In genomic region chr2:29737209-29737925, GRCm38 (mm10) we compare ENCODE assay signal across 41 mouse cellular contexts. TPM values are rescaled to one million over a fixed set of nuclear protein-coding genes. Genes with fewer than 3 reads are reported as not detected.
DNase-seq lines count a peak whose midpoint lies in the region; ATAC-seq and TF ChIP-seq lines count a peak whose summit lies in the region.
"Had no signal": no experiment of that assay in that cellular context is flagged by ENCODE, and none has a peak within 500 bp of the region (broad histone marks: within the 10 kb centered on the region; RNA-seq: fewer than 3 reads in every experiment).

No protein-coding gene starts in this region.

- TF ChIP-seq CTCF in liver, postnatal 0 days (IDR thresholded peaks at IDR 0.05; ENCODE audit: low read depth), result no peak

- peak overlapping the region; percentile 41 for H3K9ac ChIP-seq in heart, embryonic 13.5 days
- H3K9ac ChIP-seq in liver, postnatal 0 days (replicated peaks), result peak overlapping the region; percentile 11; the same call in 1 of the 2 replicates
- H3K9ac ChIP-seq: forebrain, postnatal 0 days; hindbrain, embryonic 13.5 days; liver, embryonic 14.5 days; neural tube, embryonic 12.5 days had no signal

- DNase-seq in heart, adult 11 months, result peak; percentile 93
- no peak for DNase-seq in heart, adult 9 months (ENCODE audit: low spot score in 2 of 2)
- no peak for DNase-seq in heart, postnatal 25 days (ENCODE audit: low spot score)
- DNase-seq in heart, postnatal 10 days, result peak; percentile 53
- no peak for DNase-seq in liver, postnatal 0 days
- DNase-seq in kidney, adult 11 months, result no peak
- no peak for DNase-seq in right cerebral cortex, adult 18-20 months
- DNase-seq: adrenal gland, adult 2 months; adrenal gland, postnatal 36 days; cerebellum, adult 18-20 months; cerebellum, postnatal 10 days; forebrain, postnatal 0 days; gastrocnemius, postnatal 10 days; kidney, adult 9 months; kidney, postnatal 10 days; lung, postnatal 36 days; thymus, adult 18-20 months; thymus, postnatal 25 days had no signal

- intact Hi-C loops in heart, postnatal 25 days (cut with DNase I), result no loop called here
- intact Hi-C loops in heart, postnatal 10 days (cut with DNase I), result no loop called here

- no peak overlapping the region for H3K4me3 ChIP-seq in heart, embryonic 13.5 days
- no peak overlapping the region for H3K4me3 ChIP-seq in liver, postnatal 0 days (ENCODE audit: low read depth, low read length)
- H3K4me3 ChIP-seq: erythroblast, embryonic 14.5 days; hindbrain, embryonic 13.5 days; neural tube, embryonic 12.5 days had no signal

- peaks cover 12% of the 10 kb centered on the region for H3K4me1 ChIP-seq in heart, embryonic 13.5 days
- H3K4me1 ChIP-seq in liver, postnatal 0 days (ENCODE audit: insufficient read depth), result peaks cover 17% of the 10 kb centered on the region
- H3K4me1 ChIP-seq: hindbrain, embryonic 13.5 days; neural tube, embryonic 12.5 days had no signal

- H3K27me3 ChIP-seq in heart, embryonic 13.5 days (replicated peaks), result no peaks in the 10 kb centered on the region
- no peaks in the 10 kb centered on the region for H3K27me3 ChIP-seq in liver, postnatal 0 days (ENCODE audit: insufficient read depth, low read length)
- H3K27me3 ChIP-seq: CH12.LX; hindbrain, embryonic 13.5 days; neural tube, embryonic 12.5 days had no signal

- H3K36me3 ChIP-seq in heart, embryonic 13.5 days, result peaks cover 81% of the 10 kb centered on the region
- peaks cover 42% of the 10 kb centered on the region for H3K36me3 ChIP-seq in liver, postnatal 0 days (replicated peaks; ENCODE audit: insufficient read depth, low read length)

- H3K9me3 ChIP-seq in heart, embryonic 13.5 days, result no peaks in the 10 kb centered on the region
- no peaks in the 10 kb centered on the region for H3K9me3 ChIP-seq in liver, postnatal 0 days (ENCODE audit: low read length)
- H3K9me3 ChIP-seq: hindbrain, embryonic 13.5 days; neural tube, embryonic 12.5 days had no signal

- peak overlapping the region; percentile 72 for H3K27ac ChIP-seq in heart, embryonic 13.5 days (replicated peaks)
- peak overlapping the region; percentile 71 for H3K27ac ChIP-seq in liver, postnatal 0 days (ENCODE audit: low read depth)
- H3K27ac ChIP-seq: hindbrain, embryonic 13.5 days; liver, embryonic 14.5 days; neural tube, embryonic 12.5 days had no signal

- no peak for TF ChIP-seq EP300 in liver, postnatal 0 days (IDR thresholded peaks at IDR 0.05; ENCODE audit: low read depth)

- WGBS in heart, embryonic 13.5 days, result 72% methylated on average over 12 of the region's 12 CpGs
- 71% methylated on average over 12 of the region's 12 CpGs for WGBS in liver, postnatal 0 days (ENCODE audit: insufficient replicate concordance)

- H3K4me2 ChIP-seq in heart, embryonic 13.5 days, result no peak overlapping the region
- H3K4me2 ChIP-seq in liver, postnatal 0 days (ENCODE audit: low read depth, low read length), result no peak overlapping the region
- H3K4me2 ChIP-seq: hindbrain, embryonic 13.5 days; midbrain, embryonic 11.5 days; neural tube, embryonic 12.5 days had no signal

- no peak for ATAC-seq in heart, embryonic 13.5 days (ENCODE audit: extremely low read depth, insufficient number of reproducible peaks, low FRiP score, low TSS enrichment)
- peak; percentile 65 for ATAC-seq in liver, postnatal 0 days
- ATAC-seq: activated CD4-positive, CD25-positive, alpha-beta regulatory T cell, adult 4 months; forebrain, postnatal 0 days; intestine, embryonic 16.5 days; midbrain, embryonic 16.5 days had no signal

RNA-seq across cellular contexts. Expression of gene Gm13420, which starts 14.1 kb away (rescaled TPM):
- 0.18 TPM in 1 of 2 replicates, not detected in the other for polyA plus RNA-seq in heart, embryonic 13.5 days (2015; fragmentation: Nextera tagmentation; extraction: Ambion mirVana)
- not detected for total RNA-seq in heart, postnatal 25 days (2021)
- total RNA-seq in heart, postnatal 10 days (2021), result not detected
- polyA plus RNA-seq in liver, postnatal 0 days (2015; fragmentation: Nextera tagmentation; extraction: Ambion mirVana), result 0.13 and 0.19 TPM in 2 replicates
- total RNA-seq: adrenal gland, adult 2 months; adrenal gland, postnatal 36 days; CH12.LX; common myeloid progenitor, adult 5-6 weeks; gastrocnemius, postnatal 10 days; granulocyte monocyte progenitor cell, adult 5-6 weeks; megakaryocyte, adult 5-6 weeks had no signal
- polyA plus RNA-seq: adrenal gland, adult 2 months; C2C12; embryonic facial prominence, embryonic 14.5 days; erythroblast, embryonic 14.5 days; forebrain, embryonic 11.5 days; hindbrain, embryonic 13.5 days; limb, embryonic 11.5 days; midbrain, embryonic 11.5 days; neural tube, embryonic 12.5 days had no signal

RNA-seq across cellular contexts. Expression of gene Gm13547, which starts 21.7 kb away (rescaled TPM):
- polyA plus RNA-seq in heart, embryonic 13.5 days (2015; fragmentation: Nextera tagmentation; extraction: Ambion mirVana), result not detected in 2 replicates
- total RNA-seq in heart, postnatal 25 days (2021), result not detected
- not detected for total RNA-seq in heart, postnatal 10 days (2021)
- polyA plus RNA-seq in liver, postnatal 0 days (2015; fragmentation: Nextera tagmentation; extraction: Ambion mirVana), result not detected in 2 replicates
- total RNA-seq: adrenal gland, adult 2 months; adrenal gland, postnatal 36 days; CH12.LX; common myeloid progenitor, adult 5-6 weeks; ES-E14; forebrain, postnatal 0 days; gastrocnemius, postnatal 10 days; granulocyte monocyte progenitor cell, adult 5-6 weeks; left cerebral cortex, postnatal 14 days; megakaryocyte, adult 5-6 weeks had no signal
- polyA plus RNA-seq: activated CD4-positive, CD25-positive, alpha-beta regulatory T cell, adult 4 months; adrenal gland, adult 2 months; brain, embryonic 14.5 days; C2C12; embryonic facial prominence, embryonic 14.5 days; erythroblast, embryonic 14.5 days; forebrain, embryonic 11.5 days; forebrain, postnatal 0 days; hindbrain, embryonic 13.5 days; intestine, embryonic 16.5 days; large intestine, adult 2 months; limb, embryonic 11.5 days; liver, embryonic 14.5 days; lung, embryonic 16.5 days; midbrain, embryonic 11.5 days; midbrain, embryonic 16.5 days; stomach, embryonic 16.5 days had no signal

RNA-seq across cellular contexts. Expression of gene Coq4, which starts 49.9 kb away (rescaled TPM):
- 24.6 and 26.2 TPM in 2 replicates for polyA plus RNA-seq in heart, embryonic 13.5 days (2015; fragmentation: Nextera tagmentation; extraction: Ambion mirVana)
- 10 to 100 TPM; 17.2 to 18.3 TPM for total RNA-seq in heart, postnatal 25 days (2021)
- total RNA-seq in heart, postnatal 10 days (2021), result 10 to 100 TPM; 14.3 to 17.5 TPM
- 6.1 and 7.2 TPM in 2 replicates for polyA plus RNA-seq in liver, postnatal 0 days (2015; fragmentation: Nextera tagmentation; extraction: Ambion mirVana)

RNA-seq across cellular contexts. Expression of gene Trub2, which starts 50.9 kb away (rescaled TPM):
- 30.7 and 34.2 TPM in 2 replicates for polyA plus RNA-seq in heart, embryonic 13.5 days (2015; fragmentation: Nextera tagmentation; extraction: Ambion mirVana)
- total RNA-seq in heart, postnatal 25 days (2021), result 10 to 100 TPM; 30.3 to 34.1 TPM
- 10 to 100 TPM; 37.2 to 37.4 TPM for total RNA-seq in heart, postnatal 10 days (2021)
- polyA plus RNA-seq in liver, postnatal 0 days (2015; fragmentation: Nextera tagmentation; extraction: Ambion mirVana), result 7.1 and 7.9 TPM in 2 replicates

Comparison
In these comparisons a context has a peak if more than half of its experiments do, and no peak if none do; other contexts are left out.
1. DNase-seq: peak in heart, adult 11 months (single experiment) and heart, postnatal 10 days (2 of 2); none in heart, adult 9 months (0 of 2), heart, postnatal 25 days (single experiment), liver, postnatal 0 days (single experiment), kidney, adult 11 months (single experiment) and right cerebral cortex, adult 18-20 months (single experiment).